Mouse (Mus musculus): ENCODE data around the gene Ffar4. TPM values are rescaled to one million over a fixed set of nuclear protein-coding genes. Genes with fewer than 3 reads are reported as not detected.

The Ffar4 gene
- polyA plus RNA-seq, 1 experiment: 21.8 TPM

DNA sequence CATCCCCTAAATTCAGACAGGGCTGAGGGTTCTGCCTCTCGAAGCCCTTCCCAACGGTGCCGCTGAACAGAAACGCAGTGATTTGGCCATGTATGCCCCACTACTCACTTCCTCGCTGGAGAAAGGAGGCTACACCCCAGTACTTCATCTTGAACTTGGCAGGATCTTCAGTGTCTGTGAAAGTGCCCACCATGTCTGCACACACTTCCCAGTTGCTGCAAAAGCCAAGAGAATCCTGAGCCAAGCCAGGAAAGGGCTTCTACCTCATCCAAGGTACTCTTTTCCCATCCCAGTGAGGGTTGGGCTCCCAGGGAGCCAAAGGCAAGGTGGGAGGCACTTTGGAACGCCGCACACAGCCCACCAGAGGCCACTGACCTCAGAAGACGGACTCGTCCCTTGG is 27.1 kb downstream of the Ffar4 start:
- Histone ChIP-seq H3K4me3 (replicated peaks; ENCODE audit: extremely low read depth, low read depth, low read length) (no peak overlapping the region), H3K4me1 (ENCODE audit: control insufficient read depth, insufficient read depth, low read length) (no peaks in the 10 kb centered on the region)
- 28% methylated on average over 9 of the region's 9 CpGs for WGBS
- DNase-seq: no peak
- no peak for TF ChIP-seq POLR2A (IDR thresholded peaks at IDR 0.05; ENCODE audit: borderline replicate concordance, extremely low read depth, low read depth, low read length)

DNA sequence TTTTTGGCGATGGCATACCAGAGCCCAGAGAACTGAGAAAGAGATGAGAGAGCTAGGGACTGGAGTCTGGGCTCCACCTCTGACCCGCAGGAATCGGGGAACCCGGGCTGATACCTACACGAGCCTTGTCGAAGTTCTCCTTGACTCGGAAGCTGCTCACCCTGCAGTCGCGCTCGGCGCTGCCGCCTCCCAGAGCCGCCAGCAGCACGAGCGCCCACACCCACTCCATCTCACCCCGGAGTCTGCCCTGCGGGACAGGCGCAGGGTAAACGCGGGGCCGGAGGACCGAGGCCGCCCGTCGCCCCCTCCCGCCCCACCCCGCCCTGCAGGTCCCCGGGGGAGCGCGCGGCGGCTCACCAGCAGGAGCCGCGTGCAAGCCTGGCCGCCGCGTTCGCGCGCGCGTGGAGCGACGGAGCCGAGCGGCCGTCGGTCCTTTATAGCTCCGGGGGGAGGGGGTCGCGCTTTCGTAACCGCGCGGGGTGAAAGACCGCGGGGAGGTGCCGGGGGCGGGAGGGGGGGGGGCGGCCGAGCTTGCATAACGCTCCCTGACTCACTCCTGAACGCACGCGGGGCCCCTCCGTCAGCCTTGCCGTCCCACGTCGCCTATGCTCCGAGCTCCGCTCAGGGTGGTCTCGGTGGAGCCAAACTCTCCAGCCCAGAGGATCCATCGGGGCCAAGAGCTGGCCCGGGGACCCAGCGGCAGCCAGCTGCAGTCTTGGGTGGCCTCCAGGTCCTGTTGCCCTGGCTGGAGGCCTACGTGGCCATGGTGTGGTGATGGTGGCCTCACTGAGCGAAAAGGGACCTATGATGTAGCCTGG is 27.7 kb downstream of the Ffar4 start:
- DNase-seq: peak; percentile 22
- TF ChIP-seq CTCF (IDR thresholded peaks at IDR 0.05; ENCODE audit: insufficient read depth, low read length) (no peak), POLR2A (IDR thresholded peaks at IDR 0.05; ENCODE audit: borderline replicate concordance, extremely low read depth, low read depth, low read length) (no peak)
- Histone ChIP-seq H3K4me3 (replicated peaks; ENCODE audit: extremely low read depth, low read depth, low read length) (peak overlapping the region; percentile 46), H3K4me1 (ENCODE audit: control insufficient read depth, insufficient read depth, low read length) (no peaks in the 10 kb centered on the region)
- 2% methylated on average over 70 of the region's 77 CpGs for WGBS

DNA sequence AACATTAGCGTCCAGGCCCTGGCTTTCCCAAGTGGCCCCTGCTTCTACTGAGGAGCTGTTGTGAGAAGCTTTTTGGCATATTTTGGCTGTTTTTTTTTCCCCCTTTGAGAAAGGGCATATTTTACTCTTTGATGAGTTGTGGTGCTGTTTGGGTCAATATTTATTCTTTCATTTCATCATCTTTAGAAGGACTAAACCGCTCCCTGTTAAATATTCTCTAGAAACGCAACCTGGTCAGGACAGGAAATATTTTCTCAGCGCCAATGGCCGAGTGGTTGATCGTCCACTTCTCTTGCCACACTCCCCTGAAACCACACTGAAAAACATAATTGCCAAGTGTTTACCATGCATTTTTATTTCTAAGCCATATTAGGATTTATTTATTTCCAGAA is 28.3 kb downstream of the Ffar4 start, which contains the start of gene Rbp4:
Gene Rbp4, minus strand, starts transcription at position 63 of the 392 bp plus-strand sequence.
- Histone ChIP-seq H3K4me3 (replicated peaks; ENCODE audit: extremely low read depth, low read depth, low read length) (peak within 1 kb of the TSS; percentile 46), H3K4me1 (ENCODE audit: control insufficient read depth, insufficient read depth, low read length) (no peaks in the 10 kb centered on the region)
- DNase-seq: no peak
- WGBS: 44% methylated on average over 6 of the region's 6 CpGs
- TF ChIP-seq POLR2A (IDR thresholded peaks at IDR 0.05; ENCODE audit: borderline replicate concordance, extremely low read depth, low read depth, low read length): no peak
- no peak for TF ChIP-seq CTCF (IDR thresholded peaks at IDR 0.05; ENCODE audit: insufficient read depth, low read length)

GRCm38 (mm10) chr19:38126656-38127055 is 29.8 kb downstream of the Ffar4 start:
- DNase-seq: no peak
- WGBS: 61% methylated on average over 8 of the region's 8 CpGs
- no peak for TF ChIP-seq CTCF (IDR thresholded peaks at IDR 0.05; ENCODE audit: insufficient read depth, low read length)
- no peak for TF ChIP-seq POLR2A (IDR thresholded peaks at IDR 0.05; ENCODE audit: borderline replicate concordance, extremely low read depth, low read depth, low read length)
- H3K4me1 ChIP-seq (ENCODE audit: control insufficient read depth, insufficient read depth, low read length): no peaks in the 10 kb centered on the region
- no peak overlapping the region for H3K4me3 ChIP-seq (replicated peaks; ENCODE audit: extremely low read depth, low read depth, low read length)

DNA sequence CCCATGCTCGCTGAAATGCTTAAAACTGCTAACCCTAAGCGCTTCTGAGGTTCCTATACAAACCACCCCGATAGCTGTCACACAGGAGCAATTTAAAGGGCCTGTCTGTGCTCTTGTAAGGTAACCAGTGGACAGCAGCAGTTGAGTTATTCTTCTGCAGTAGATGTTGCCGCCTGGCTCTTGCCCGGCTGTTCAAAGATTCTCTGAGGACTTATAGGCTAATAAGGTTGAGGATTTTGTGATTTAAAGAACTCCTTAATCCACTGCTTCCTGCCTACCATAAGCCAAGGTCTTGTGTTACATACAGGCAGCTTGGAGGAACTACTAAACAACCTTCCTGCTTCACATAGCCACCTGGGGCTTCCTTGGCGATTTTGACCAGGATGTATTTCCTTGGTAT is 35.6 kb downstream of the Ffar4 start, which contains the start of gene Pde6c:
Gene Pde6c, plus strand, starts transcription at position 301 of the 400 bp plus-strand sequence.
- TF ChIP-seq POLR2A (IDR thresholded peaks at IDR 0.05; ENCODE audit: borderline replicate concordance, extremely low read depth, low read depth, low read length) (no peak), CTCF (IDR thresholded peaks at IDR 0.05; ENCODE audit: insufficient read depth, low read length) (no peak)
- 81% methylated on average over 6 of the region's 6 CpGs for WGBS

GRCm38 (mm10) chr19:38133986-38134385 is 37.1 kb downstream of the Ffar4 start:
- no peak for DNase-seq
- WGBS: 38% methylated on average over 11 of the region's 11 CpGs
- H3K4me1 ChIP-seq (ENCODE audit: control insufficient read depth, insufficient read depth, low read length): no peaks in the 10 kb centered on the region
- no peak overlapping the region for H3K4me3 ChIP-seq (replicated peaks; ENCODE audit: extremely low read depth, low read depth, low read length)
- no peak for TF ChIP-seq CTCF (IDR thresholded peaks at IDR 0.05; ENCODE audit: insufficient read depth, low read length)
- TF ChIP-seq POLR2A (IDR thresholded peaks at IDR 0.05; ENCODE audit: borderline replicate concordance, extremely low read depth, low read depth, low read length): no peak

More for the DNA sequence above, 35.6 kb downstream of the Ffar4 start, which contains the start of gene Pde6c:
- H3K4me1 ChIP-seq (ENCODE audit: control insufficient read depth, insufficient read depth, low read length): no peaks in the 10 kb centered on the region
- no peak within 1 kb of the TSS for H3K4me3 ChIP-seq (replicated peaks; ENCODE audit: extremely low read depth, low read depth, low read length)
- no peak for DNase-seq

DNA sequence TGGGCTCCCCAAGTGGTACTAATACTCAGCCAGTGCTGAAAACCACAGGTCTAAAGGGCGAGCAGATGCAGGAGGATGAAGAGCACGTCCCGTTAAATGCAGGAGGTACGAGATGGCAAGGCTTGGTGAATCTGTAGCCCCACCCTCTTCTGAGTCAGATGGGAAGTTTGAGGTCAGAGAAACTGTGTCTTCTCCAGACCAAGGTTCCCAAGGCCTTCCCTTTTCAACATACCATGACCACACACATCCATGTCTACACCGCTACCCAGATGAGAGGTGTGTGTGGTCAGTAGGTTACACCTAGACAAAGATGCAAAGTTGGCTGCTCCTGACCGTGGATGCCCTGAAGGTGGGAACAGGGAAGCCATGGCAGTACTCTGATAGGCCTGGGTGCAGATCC is 37.9 kb downstream of the Ffar4 start:
- TF ChIP-seq CTCF (IDR thresholded peaks at IDR 0.05; ENCODE audit: insufficient read depth, low read length) (no peak), POLR2A (IDR thresholded peaks at IDR 0.05; ENCODE audit: borderline replicate concordance, extremely low read depth, low read depth, low read length) (no peak)
- H3K4me1 ChIP-seq (ENCODE audit: control insufficient read depth, insufficient read depth, low read length): no peaks in the 10 kb centered on the region
- H3K4me3 ChIP-seq (replicated peaks; ENCODE audit: extremely low read depth, low read depth, low read length): no peak overlapping the region
- no peak for DNase-seq
- WGBS: 74% methylated on average over 6 of the region's 6 CpGs

DNA sequence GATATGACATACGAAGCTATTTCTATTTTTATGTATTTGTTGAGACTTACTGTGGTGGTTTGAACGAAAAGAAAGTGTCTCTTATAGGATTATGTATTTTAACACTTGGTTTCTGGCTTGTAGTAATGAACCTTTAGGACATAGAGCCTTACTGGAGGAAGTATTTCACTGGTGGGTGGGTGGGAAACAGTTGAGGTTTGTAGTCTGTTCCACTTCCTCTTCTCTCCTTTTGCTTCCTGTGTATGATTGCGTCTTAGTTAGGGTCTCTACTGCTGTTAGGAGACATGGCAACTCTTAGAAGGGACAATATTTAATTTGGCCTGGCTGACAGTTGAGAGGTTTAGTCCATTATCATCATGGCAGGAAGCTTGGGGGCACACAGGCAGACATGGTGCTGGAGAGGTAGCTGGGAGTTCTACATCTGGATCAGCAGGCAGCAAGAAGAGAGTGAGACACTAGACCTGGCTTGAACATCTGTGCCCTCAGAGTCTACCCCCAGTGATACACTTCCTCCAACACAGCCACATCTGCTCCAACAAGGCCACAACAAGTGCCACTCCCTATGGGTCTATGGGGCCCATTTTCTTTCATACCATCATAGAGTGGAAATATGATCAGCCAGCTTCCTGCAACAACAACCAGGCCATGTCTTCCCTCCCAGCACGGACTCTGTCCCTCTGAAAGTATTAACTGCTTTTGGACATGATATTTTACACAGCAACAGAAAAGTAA is 46.8 kb downstream of the Ffar4 start:
- 46% methylated on average over 4 of the region's 4 CpGs for WGBS
- no peak for DNase-seq
- Histone ChIP-seq H3K4me3 (replicated peaks; ENCODE audit: extremely low read depth, low read depth, low read length) (no peak overlapping the region), H3K4me1 (ENCODE audit: control insufficient read depth, insufficient read depth, low read length) (no peaks in the 10 kb centered on the region)
- TF ChIP-seq CTCF (IDR thresholded peaks at IDR 0.05; ENCODE audit: insufficient read depth, low read length) (no peak), POLR2A (IDR thresholded peaks at IDR 0.05; ENCODE audit: borderline replicate concordance, extremely low read depth, low read depth, low read length) (no peak)

GRCm38 (mm10) chr19:38156243-38156642 is 59.4 kb downstream of the Ffar4 start:
- H3K4me1 ChIP-seq (ENCODE audit: control insufficient read depth, insufficient read depth, low read length): no peaks in the 10 kb centered on the region
- no peak for DNase-seq
- WGBS: 100% methylated on average over 1 of the region's 1 CpGs
- TF ChIP-seq POLR2A (IDR thresholded peaks at IDR 0.05; ENCODE audit: borderline replicate concordance, extremely low read depth, low read depth, low read length) (no peak), CTCF (IDR thresholded peaks at IDR 0.05; ENCODE audit: insufficient read depth, low read length) (no peak)
- H3K4me3 ChIP-seq (replicated peaks; ENCODE audit: extremely low read depth, low read depth, low read length): no peak overlapping the region

Data from lung, adult 2 months (tissue).